Mouse (Mus musculus): ENCODE measurements around the gene Slf2.

Gene Slf2

DNA sequence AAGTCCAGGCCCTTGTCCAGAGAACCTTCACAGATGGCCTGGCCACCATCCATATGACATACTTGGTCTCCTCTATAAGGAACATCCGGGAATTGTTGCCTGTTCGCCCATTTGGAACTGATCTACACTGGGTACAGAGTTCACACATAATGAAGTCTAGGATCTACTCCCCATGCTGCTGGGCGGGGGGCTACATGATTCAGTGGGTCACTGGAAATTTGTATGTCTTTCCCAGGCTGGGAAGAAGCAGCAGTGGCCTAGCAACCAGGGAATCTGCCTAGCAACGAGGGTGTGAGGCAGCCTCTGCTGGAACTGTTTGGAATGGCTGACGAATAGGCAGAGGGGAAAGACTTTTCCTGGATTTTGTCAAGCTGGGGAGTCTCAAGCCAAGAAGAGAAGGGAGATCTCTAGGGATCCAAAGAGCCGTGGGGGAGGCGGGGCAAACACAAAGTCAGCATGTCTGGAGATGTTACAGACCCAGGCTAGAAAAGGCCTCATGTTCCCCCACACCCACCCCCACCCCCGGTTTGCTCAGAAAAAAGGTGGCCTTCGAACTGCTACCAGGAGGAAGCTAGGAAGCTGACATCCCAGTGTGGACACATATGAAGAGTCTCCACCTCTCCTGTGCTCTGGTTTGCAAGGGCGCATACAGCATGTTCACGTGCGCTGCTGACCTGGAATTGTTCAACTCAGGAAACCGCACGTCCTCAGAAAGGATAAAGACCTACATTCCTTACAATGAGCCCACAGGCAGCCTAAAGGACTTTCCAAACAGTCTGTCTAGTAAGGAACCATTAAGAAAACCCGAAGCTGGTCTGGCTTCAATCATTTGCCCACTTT lies 22.9 kb upstream of the Slf2 start:
- peak; percentile 73 to 76 for DNase-seq (ENCODE audit: low spot score in 2 of 2)

DNA sequence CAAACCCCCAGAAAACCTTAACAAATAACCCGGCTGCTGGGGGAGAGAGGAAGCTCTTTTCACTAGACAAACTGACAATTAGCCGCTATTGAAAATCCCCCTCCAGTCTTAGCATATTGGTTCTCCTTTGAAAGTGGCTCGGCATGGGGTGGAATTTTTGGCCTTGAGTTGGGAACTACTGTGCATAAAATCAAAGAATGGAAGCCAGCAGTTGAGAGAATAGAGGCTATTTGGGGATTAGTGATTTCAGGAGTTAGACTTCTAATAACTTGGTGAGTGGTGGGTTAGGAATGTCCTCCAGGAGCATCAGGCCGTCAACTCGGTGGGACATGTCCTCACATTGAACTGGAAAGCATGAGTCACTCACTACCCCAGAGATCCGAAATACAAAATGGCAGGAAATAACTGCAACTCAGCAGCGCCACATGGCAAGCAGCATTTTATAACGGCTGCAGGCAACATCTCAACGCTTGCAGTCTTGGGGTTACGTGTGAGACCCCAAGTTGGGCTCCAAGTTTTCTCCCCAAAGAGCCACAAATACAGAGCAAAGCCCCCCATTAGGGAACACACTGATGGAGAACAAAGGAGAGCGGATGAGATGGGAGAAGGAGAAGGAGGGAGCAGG lies 22.0 kb upstream of the Slf2 start:
- no peak for DNase-seq (ENCODE audit: low spot score in 2 of 2)

DNA sequence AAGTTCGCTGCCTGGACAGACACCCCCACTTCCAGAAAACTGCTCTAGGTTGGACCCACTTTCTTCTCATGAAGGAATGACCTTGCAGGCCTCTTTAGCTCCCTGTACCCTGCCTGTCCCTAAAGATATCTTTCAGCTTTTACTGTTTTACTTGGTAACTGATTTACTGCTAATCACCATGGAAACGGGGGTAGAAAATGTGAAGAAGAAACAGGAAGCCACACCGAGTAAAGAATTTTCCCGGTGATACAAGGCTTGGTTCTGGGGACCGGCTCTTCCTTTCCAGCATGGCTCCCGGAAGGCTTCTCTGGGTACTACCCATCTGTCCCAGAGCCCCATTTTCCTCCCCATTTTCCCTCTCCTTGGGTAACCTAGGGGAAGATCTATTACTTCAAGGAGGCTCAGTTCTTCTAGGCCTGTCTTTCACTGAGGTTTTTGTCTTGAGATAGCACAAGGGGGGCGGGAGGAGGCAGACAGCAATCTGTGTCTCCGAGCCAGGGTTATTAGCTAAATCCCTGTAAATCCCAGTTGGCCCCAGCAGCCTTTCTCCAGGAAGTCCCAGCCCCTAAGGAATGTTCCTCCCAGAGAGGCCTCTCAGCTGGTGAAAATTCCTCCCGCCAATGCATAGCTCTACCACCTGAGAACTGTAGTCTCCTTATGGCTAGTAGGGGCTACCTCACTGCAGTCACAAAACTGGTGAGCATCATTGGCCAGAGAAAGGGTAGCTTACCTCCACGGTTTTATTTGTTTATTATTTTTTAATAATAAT lies 16.3 kb upstream of the Slf2 start:
- no peak for DNase-seq (ENCODE audit: low spot score in 2 of 2)

DNA sequence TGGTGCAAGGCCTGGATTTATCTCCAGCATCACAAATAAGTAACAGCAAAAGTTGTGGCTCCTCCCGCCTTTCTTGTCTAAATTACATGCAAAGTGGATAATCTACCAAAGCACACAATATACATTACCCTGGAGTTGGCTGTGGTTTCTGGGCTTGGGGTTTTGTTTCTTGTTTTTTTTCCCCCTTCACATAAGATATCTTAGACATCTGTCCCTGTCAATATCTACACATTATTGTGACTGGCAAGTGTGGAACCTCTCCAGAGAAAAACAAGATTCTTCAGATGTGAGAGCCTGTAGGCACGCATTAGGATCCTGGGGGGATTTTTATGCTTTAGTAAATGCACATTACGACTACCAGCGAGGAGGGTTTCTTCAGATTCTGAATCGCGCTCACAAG lies 12.8 kb upstream of the Slf2 start:
- DNase-seq (ENCODE audit: low spot score in 2 of 2), result no peak

DNA sequence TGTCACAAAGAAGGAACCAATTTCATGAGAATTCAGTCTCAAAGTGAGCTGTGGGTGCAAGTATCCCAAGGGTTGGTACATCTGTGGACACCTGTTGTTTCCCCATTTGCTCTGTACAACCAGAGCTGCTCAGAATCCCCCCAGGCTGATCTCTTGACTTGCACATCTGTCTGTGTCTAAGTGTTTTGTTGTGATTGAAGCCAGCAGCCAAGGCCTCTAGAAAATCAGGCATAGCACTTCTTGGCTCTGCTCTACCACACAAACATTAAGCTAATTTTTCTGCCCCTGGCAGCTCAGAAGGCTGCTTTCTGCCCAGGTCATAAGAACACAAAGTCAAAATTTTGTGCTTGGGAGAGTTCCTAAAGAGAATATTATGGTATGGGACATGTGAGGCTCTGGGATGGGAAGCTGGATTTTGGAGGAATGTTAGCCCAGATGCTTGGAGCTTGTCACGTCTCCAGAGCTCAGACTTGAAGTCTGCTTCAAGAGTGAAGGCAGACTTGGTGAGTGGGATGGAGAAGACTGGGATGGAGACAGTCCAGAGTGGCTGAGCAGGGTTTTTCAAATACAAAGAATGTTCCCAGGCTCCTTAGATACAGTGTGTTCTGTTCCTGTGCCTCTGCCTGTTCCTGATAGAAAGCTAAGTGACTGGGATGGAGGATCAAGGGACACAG lies 9.3 kb upstream of the Slf2 start:
- no peak for DNase-seq (ENCODE audit: low spot score in 2 of 2)

DNA sequence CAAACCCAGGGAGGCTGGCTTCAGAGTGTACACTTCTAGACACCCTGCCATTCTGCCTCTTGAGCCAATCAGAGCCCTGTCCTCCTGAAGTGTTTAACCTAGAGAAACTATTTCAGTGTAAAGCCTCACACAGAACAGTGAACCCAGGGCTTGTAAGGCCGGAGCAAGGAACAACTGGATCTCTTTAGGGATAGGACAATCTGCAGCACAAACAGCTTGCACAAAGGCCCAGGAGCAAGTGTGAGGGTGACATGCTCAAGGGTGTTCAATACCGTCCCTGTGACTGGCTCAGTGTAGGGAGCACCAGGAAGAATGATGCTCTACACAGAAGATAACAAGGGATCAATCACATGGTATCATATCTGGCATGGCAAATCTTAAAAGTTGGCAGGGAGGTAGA lies 8.4 kb upstream of the Slf2 start:
- no peak for DNase-seq (ENCODE audit: low spot score in 2 of 2)

DNA sequence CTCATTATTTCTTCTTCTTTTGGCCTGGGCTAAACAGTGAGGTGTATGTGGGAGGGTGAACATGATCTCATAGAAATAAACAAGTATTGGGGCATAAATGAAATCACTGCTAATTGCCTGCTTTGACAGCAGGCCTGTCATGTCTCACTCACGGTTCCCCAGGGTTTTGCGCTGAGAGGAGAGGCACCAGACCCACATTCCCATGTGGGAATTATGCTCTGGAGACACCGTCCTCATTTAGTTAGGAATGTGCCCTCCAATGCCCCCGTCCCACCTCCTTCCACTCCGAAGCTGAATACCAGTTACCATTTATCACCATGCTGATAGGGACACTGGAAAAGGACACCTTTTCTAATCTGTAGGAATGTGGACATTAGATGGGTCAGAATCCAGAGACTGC lies 6.3 kb upstream of the Slf2 start:
- DNase-seq (ENCODE audit: low spot score in 2 of 2), result no peak

DNA sequence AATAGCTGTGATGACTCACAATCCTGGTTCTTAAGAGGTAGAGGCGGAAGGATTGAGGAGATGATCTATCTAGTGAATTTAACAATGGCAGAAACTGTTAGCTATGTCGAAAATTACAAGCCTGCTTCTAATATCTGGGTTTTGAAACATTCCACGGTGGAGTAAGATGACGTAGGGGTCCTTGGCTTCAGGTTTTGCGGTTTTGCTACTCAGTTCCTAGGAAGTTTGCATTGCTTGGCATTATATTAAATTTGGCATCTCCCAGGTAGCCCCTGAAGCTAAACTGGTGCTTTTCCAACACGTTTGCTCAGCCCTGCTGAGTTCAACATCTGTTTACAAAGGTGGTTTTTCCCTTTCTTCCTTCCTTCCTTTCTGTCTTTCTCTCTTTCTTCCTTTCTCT lies 4.2 kb upstream of the Slf2 start:
- no peak for DNase-seq (ENCODE audit: low spot score in 2 of 2)

DNA sequence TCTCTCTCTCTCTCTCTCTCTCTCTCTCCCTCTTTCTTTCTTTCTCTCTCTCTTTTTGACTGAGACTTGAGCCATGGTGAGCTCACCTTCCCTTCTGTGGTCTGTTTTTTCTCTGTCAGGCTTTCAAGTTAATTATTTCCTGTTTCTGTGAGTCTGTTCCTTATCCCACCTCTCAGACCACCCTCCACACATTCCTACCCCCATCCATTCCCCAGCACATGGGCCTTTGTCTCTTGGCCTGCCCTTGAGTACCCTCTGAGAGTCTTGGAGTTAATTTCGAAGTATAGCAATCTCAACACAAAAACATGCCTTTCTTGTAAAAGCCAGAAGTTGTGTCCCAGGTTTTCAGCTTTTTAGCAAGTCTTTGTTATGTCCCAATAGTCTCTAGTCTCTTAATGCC lies 3.7 kb upstream of the Slf2 start:
- DNase-seq (ENCODE audit: low spot score in 2 of 2), result no peak

DNA sequence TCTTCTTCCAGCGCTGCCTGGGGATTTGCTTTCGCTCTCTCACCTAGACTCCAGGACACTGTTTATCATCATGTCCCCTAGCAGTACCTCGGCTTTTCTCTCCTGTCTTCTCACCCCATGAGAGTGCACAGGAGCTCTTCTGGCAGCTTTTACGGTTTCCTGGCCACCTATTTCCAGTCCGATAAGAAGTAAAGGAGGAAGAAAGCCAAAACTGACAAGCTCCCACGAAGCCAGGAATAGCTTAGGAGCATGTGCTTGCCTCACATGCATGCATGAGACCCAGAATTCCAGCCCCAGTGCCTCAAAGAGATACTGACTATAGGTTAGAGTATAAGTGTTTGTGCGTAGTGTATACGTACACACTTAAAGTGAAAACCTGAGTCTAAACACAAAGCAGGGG lies 2.8 kb upstream of the Slf2 start:
- peak; percentile 53 to 56 for DNase-seq (ENCODE audit: low spot score in 2 of 2)

DNA sequence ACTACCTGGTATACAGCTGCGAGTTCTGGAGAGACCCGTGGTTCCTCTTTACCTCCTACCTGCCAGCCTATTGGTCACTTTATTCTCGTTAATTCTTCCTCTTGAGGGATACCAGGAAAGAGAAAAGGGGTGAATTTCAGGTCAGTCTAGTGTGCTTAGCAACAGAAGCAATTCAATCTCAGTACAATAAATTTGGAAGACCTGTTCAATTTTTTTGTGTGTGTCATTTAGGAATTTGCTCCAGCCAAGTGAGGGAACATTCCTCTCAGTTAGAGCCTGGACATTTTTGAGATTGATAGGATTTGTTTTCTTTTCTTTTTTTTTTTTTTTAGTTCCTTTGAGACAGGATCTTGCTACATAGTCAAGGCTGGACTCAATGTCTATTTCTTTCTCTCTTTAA lies 1.7 kb upstream of the Slf2 start:
- no peak for DNase-seq (ENCODE audit: low spot score in 2 of 2)

DNA sequence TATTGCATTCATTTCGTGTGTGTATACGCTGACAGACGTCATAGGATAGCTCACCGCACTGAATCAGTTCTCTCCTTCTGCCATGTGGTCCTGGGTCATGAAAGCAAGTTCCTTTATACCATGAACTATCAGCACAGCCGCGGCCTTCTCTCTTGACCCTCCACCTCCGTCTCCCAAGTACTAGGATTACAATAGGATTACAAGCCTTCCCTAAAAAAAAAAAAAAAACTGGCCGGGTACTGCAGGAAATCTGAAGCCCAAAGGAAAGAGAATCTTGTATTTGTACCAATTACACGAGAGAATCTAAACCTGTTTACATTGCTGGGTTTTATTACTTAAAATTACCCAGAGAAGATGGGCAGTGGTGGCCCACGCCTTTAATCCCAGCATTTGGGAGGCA lies 1.3 kb upstream of the Slf2 start:
- DNase-seq (ENCODE audit: low spot score in 2 of 2), result no peak

DNA sequence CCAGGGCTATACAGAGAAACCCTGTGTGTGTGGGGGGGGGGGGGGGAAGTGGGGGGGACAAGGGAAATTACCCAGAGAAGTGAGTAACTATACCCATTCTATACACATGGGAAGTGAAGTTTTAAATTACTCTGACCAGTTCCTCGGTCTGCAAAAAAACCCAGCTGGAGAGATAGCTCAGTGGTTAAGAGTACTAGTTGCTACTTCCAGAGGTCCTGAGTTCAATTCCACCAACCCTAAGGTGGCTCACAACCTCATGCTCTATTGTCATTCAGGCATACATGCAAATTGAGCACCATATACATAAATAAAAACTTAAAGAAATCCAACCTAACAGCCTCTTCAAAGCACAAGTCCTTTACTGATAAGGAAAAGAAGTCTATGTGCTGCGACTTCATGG lies 829 bp upstream of the Slf2 start:
- no peak for DNase-seq (ENCODE audit: low spot score in 2 of 2)

DNA sequence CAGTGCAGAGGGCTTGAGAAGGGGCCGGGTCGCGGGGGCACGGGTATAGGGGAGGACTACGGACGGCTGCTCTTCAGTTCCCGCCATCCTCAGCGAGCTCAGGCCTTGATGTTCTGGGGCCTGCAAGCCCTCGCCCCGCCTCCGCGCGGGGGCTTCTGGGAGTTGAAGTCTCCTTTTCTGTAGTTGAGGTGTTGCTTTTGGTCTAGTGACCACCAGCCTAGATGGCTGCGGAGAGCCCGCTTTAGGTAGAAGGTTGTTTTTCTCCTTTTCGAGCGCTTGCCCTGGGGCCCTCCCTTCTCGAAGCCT lies 456 bp downstream of the Slf2 start:
- peak in 1 of 2 experiments; percentile 85 for DNase-seq (ENCODE audit: low spot score in 2 of 2)

DNA sequence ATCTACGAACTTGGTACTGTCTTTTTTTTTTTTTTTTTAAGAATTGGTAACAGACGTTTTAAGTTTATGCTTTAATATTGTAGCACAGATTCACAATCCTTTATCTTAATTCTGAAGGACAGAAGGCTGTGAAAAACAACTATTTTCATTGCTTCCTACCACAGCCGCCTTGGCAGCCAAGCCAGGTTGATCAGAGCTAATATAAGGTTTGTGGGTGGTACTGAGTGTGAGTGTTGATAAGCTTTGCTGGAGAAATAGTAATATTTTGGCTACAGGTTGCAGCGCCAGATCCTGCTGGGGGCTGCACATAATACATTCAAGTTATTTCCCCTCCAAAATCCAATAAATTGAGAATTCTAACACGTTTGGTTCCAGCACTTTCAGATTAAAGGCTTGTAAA lies 1.1 kb downstream of the Slf2 start:
- DNase-seq (ENCODE audit: low spot score in 2 of 2), result no peak

DNA sequence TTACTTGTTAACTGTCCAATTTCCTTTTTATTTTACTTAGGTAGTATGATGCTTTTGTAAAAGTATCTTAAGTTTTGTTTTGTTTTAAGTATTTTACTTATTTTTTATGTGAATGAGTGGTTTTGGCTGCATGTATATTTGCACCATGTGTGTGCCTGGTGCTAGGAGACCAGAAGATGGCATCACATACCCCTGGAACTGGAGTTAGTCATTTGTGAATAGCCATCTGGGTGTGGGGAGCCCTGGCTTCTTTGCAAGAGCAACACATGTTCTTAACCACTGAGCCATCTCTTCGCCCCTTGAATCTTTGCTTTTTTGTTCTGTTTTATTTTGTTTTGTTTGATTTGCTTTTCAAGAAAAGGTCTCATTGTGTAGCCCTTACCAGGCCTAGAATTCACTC lies 2.2 kb downstream of the Slf2 start:
- no peak for DNase-seq (ENCODE audit: low spot score in 2 of 2)

DNA sequence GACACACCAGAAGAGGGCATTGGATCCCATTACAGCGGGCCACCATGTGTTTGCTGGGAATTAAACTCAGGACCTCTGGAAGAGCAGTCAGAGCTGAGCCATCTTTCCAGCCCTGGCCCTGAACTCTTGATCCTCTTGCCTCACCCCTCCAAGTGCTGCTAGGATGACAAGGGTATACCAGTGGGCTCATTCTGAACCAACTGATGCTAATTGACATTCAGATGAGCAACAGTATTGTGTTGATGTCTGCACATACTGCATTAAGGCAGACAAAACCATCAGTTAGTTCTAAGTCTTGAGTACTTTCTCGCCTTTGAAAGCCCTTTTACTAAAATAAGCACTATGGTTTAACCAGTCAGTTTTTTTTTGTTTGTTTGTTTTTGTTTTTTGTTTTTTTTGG lies 28.7 kb downstream of the Slf2 start:
- DNase-seq (ENCODE audit: low spot score in 2 of 2), result no peak

DNA sequence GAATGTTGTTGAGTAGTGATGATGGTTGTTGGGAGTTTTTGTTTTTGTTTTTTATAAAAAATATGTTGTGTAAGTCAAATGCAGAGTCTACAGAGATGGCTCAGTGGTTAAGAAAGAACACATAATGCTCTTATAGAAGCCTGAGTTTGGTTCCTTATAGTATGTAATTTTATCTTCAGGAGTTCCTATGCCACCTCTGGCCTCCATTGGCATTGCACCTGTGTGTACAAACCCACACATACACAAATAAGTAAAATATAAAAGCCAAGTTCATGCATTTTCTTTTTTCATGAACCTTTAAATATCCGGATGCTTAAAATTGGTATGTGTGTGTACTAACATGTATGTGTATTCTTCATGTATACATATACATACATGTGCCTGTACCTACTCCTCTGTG lies 35.0 kb downstream of the Slf2 start:
- no peak for DNase-seq (ENCODE audit: low spot score in 2 of 2)

DNA sequence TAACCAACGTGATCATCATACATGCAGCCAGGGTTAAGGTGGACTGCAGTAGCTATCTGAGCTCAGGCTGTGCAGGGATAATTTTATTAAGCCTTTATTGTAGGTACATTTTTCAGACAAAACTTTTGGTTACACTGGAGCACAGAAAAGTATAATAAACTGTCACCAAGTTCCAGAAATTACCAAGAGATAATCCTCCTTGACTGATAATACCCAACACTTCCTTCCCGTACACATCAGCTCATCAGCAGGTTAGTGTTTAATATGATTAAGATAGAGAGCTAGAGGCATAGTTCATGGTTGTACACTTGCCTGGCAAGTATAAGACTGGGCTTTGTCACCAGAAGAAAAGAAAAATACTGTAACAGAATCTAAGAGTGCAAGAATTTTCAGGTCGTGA lies 37.4 kb downstream of the Slf2 start:
- DNase-seq (ENCODE audit: low spot score in 2 of 2), result no peak

DNA sequence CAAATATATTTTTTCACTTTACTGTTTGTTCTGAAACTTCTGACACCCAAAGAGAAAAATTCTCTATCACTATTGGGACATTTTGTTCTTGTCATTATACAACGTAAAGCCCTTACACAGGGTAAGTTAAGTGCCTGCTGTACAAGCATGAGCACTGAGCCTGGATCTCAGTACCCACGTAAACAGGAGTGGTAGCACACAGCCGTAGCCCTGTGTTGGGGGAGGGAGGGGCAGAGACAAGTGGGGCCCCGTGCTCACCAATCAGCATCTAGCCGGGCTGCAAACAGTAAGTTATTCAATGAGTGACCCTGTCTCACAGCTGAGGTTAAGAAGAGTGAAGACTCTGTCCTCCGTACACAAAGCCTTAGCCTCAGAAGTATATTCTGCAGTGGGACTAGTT lies 45.7 kb downstream of the Slf2 start:
- DNase-seq (ENCODE audit: low spot score in 2 of 2), result no peak

DNA sequence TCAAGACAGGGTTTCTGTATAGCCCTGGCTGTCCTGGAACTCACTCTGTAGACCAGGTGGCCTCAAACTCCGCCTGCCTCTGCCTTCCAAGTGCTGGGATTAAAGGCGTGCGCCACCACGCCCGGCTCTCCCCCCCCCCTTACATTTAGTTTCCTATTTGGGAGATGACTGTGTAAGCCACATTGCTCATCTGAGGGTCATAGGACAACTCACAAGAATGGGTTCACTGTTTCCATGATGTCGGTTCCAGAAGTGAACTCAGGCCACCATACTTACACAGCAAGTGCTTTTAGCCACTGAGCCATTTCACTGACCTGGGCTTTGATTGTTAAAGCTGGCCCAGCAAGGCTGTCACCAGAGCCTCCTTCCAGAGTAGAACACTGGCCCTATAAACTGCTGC lies 46.2 kb downstream of the Slf2 start:
- DNase-seq (ENCODE audit: low spot score in 2 of 2), result no peak

DNA sequence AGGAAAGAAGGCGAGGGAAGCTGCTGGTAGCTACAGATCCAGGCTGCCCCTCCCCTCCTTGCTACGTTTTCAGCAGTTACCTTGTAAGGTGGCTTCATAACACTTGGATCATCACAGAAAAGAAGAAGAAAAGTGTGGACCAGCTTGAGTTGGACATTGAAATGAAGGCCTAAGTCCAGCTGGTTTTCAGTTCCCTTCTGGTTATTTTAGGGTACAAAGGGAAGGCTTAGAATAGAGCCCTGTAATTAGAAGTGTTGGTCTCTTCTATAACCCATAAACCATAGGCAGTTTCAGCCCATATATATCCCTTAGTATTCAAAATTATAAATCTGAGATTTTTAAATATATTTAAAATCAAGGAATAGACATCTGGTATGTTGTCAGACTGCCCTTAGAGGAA lies 49.8 kb downstream of the Slf2 start:
- DNase-seq (ENCODE audit: low spot score in 2 of 2), result no peak

All from heart, adult 9 months (tissue).